Mouse (Mus musculus): Measurements from ENCODE around the gene 4930404H24Rik. TPM values are rescaled to one million over a fixed set of nuclear protein-coding genes. Genes with fewer than 3 reads are reported as not detected.

Gene 4930404H24Rik
- polyA plus RNA-seq (2012; ENCODE audit: insufficient read depth, insufficient read length, missing spikeins), result not detected in 2 replicates

DNA sequence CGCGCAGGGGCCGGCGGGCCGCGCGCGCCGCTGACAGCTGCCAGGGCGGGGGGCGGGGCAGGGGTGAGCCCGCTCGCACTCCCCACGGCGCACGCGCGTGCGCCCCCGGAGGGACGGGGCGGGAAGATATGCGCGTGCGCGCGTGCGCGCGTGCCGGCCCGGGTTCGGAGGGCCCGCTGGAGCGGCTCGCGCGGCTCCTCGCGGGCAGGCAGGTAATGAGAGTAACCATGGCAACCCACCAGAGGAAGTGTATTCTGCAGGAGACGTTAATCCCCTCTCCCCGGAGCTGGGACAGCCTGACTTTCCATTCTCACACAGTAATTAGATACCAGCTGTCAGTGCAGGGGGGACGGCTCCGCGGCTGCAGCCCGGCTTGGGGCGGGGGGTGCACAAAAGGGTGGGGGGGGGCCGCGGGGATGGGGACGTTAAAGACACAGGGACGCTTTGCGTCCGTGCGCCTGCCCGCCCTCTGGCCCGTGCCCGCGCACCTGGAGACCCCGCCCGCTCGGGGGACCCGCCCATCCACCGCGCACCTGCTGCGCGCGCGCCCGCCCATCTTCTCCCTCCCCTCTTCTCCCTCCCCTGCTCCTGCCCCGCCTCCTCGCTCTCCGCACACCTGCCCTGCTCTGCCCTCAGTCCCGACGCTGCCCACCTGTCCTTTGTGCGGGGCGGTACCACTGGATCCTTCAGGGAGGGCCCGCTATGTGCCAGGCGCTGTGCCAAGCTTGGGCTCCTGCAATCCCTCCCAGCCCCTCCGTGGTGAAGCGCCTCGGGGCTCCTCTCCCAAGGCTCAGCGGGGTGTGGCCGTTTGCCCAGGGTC, at the start of gene 4930404H24Rik:
4930404H24Rik (plus strand) TSS at position 218 of the 820 bp plus-strand sequence.
- Histone ChIP-seq H3K4me3 (ENCODE audit: insufficient read depth, low read depth, low read length) (peak within 1 kb of the TSS; percentile 74), H3K4me1 (ENCODE audit: control insufficient read depth, insufficient read depth, insufficient read length, low read length) (peaks cover 8% of the 10 kb centered on the region; the same call in 1 of the 2 replicates), H3K27ac (replicated peaks; ENCODE audit: low read depth, low read length) (no peak within 1 kb of the TSS)

DNA sequence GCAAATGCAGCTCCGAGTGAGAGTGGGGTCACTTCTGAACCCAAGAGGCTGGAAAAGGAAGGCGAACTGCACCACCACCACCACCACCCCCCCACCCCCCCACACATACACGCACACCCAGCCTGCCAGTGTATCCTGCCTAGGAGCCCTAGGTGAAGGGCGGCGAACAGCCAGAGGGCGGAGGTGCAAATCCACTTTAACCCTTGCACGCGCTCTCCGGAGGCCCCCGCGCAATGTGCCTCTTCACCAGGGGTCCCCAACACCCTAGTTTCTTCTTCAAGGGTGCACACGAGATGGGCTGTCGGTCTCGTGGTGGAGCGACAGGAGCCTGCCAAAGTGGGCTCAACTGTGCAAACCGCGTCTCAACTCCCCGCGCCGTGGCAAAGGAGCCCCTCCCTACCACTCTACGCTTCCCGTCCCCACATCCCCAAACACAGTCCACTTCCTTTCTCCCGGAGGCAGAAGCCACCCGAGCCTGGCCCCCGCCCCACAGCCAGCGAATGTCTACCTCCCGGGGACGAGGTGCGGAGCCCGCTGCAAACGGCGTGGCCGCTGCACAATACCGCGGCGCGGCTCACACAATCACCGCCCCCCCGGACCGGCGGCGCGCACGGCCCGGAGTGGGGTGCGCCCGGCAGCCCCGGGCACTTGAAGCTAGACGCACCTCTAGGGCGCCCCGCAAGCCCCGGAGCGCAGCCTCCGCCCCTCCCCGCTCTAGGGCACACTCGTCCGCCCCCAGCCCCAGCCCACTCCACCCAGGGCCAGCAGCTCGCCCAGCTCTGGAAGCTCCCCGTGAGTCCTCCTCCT, 49.0 kb upstream of the 4930404H24Rik start:
- Histone ChIP-seq H3K4me1 (ENCODE audit: control insufficient read depth, insufficient read depth, insufficient read length, low read length) (peaks cover 13% of the 10 kb centered on the region; the same call in 1 of the 2 replicates), H3K4me3 (ENCODE audit: insufficient read depth, low read depth, low read length) (peak overlapping the region; percentile 93), H3K27ac (replicated peaks; ENCODE audit: low read depth, low read length) (peak overlapping the region; percentile 28; the same call in 1 of the 2 replicates)

DNA sequence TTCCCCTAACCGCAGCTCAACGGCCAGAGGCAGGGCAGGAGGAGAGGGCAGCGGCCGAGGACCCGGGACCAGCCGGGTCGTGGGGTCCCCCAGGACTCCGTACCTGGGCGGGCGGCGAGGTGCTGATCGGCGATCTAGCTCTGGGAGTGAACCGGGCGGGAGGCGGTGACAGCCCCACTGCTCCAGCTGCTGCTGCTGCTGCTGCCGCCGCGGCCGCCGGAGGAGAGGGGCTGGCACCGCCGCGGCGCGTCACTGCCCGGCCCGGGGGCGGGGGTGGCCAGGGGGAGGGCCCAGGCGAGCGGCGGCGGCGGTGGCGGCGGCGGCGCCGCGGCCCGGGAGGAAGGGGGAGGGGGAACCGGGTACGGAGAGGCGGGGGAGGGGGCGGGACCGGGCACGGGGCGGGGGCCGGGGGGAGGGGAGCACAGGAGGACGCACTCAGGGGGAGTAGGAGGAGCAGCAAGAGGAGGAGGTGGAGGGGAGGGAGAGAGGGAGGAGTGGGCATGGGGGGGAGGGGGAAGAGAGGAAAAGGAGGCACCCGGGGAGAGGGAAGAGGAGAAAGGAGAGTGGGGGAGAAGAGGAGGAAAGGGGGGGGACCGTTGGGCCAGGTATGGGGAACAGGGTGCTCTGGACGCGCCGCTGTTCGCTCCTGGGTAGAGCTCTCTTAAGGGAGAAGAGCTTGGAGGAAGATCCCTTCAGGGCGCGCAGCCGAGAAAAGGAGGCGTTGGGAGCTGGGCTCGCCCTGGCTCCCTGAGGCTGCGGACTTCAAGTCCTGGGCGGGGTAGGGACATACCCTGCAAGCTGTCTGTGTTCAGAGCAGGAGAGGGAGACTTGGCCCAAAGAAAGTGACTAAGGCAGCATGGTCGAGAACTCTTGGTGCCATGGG, 48.1 kb upstream of the 4930404H24Rik start:
- H3K4me1 ChIP-seq (ENCODE audit: control insufficient read depth, insufficient read depth, insufficient read length, low read length), result peaks cover 10% of the 10 kb centered on the region; the same call in 1 of the 2 replicates
- H3K27ac ChIP-seq (replicated peaks; ENCODE audit: low read depth, low read length), result peak overlapping the region; percentile 3
- H3K4me3 ChIP-seq (ENCODE audit: insufficient read depth, low read depth, low read length), result peak overlapping the region; percentile 93

DNA sequence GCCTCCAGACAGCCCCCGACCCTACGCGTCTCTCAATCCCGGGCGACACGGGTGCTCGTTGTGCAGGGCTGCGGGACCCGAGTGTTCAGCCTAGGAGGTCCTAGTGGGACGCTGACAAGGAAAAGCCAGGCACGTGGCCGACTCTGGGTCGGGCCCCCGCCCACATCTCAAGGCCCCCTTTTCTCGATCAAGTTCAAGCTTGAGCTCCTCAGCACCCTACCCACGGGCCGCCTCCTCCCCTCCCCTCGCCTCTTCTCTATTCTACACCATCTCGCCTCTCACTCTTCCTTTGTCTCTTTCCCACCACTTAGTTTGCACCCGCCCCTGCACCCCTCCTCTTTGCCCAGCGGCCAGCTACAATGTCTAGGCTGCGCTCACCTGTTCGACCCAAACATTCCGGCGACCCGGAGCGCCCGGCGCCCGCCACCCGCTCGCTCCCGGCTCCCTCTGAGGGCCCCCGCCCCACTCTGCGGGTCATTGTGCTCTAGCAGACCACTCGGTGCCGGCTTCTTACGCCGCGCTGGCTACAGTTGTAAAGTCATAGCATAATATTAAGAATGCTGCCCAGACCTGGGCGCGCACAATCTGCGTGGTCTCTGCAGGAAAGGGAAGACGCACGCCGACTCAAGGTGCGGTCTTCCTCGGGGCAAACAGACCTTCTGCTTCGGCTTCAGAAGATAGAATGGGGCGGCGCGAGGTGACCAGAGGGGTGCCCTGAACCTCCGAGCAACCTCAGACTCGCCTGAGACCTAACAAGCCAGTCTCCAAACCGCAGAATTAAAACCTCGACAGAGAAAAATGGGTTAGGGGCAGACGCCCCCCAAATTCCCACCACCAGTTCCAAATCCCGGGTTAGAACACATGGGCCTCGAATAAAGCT, 47.2 kb upstream of the 4930404H24Rik start:
- peak overlapping the region; percentile 3; the same call in 1 of the 2 replicates for H3K27ac ChIP-seq (replicated peaks; ENCODE audit: low read depth, low read length)
- peak overlapping the region; percentile 61 for H3K4me3 ChIP-seq (ENCODE audit: insufficient read depth, low read depth, low read length)
- H3K4me1 ChIP-seq (ENCODE audit: control insufficient read depth, insufficient read depth, insufficient read length, low read length), result peaks cover 10% of the 10 kb centered on the region; the same call in 1 of the 2 replicates

DNA sequence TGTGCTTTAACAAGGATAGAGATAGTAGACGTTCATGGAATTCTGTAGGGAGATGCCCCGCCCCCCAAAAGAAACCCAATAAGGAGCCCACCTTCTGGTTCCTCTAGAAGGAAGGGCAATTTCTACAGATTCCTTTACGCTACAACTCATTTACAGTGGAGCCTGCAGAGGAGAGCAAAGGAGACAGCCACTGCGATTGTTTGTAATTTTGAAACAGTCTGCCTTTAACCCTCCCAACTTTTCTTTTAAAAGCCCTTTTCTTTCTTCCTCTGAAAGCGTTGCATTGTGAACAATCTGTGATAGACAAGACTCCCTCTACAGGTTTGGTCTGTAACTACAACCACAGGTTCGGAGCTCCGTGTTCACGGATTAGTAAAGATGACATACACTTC, 46.6 kb upstream of the 4930404H24Rik start:
- H3K4me3 ChIP-seq (ENCODE audit: insufficient read depth, low read depth, low read length), result peak overlapping the region; percentile 61
- peaks cover 10% of the 10 kb centered on the region; the same call in 1 of the 2 replicates for H3K4me1 ChIP-seq (ENCODE audit: control insufficient read depth, insufficient read depth, insufficient read length, low read length)
- H3K27ac ChIP-seq (replicated peaks; ENCODE audit: low read depth, low read length), result no peak overlapping the region

DNA sequence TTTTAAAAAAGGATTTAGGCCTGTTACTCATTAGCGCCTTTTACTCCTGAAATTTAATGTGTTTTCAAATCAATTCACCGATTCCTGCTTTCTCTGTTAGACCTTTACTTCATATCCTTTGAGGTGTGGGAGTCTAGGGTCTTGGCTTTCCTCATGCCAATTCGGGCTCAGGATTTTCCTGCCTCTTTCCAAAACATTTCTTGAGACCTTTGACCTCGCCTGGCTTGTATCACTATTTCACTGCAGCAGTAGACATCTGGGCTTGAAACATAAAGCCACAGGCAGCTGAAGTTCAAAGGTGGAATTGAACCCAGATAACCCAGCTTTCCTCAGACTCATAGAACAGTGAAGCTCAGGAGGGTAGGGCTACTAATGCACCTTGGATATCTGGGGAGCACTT, 46.1 kb upstream of the 4930404H24Rik start:
- 0 out of 2 replicates have a peak, but pooled peaks cover 6% of the 10 kb centered on the region for H3K4me1 ChIP-seq (ENCODE audit: control insufficient read depth, insufficient read depth, insufficient read length, low read length)
- H3K4me3 ChIP-seq (ENCODE audit: insufficient read depth, low read depth, low read length), result no peak overlapping the region
- H3K27ac ChIP-seq (replicated peaks; ENCODE audit: low read depth, low read length), result no peak overlapping the region

DNA sequence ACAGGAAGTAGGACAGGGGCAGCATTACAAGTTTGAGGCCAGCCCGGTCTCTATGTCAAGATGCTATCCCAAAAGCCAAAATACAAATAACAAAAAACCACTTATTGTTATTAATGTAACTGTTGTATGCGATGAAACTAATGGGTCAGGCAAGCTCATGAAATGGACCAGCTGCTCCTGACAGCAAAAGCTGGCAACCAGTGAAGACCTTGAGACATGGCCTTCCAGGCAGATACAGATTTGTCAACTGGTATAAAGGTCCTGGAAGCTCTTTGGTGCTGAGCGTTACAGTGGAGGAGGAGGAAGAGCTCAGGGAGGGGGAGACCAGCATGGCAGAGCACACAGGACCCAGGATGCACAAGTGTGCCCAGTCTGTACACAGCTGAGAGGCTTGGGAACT, 44.9 kb upstream of the 4930404H24Rik start:
- no peak overlapping the region for H3K27ac ChIP-seq (replicated peaks; ENCODE audit: low read depth, low read length)
- no peak overlapping the region for H3K4me3 ChIP-seq (ENCODE audit: insufficient read depth, low read depth, low read length)

DNA sequence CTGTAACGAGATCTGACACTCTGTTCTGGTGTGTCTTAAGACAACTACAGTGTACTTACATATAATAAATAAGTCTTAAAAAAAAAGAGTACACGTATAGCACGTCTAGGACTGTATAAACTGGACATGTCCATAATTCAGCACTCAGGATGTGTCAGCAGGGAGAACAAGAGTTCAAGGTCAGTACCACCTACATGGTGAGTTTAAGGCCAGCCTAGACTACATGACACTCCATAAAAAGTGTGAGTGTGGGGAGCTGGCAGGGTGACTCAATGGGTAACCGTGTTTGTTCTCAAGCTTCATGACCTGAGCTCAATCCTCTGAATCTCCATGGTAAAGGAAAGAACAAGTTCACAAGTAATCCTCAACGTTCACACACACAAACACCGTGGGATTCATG, 44.1 kb upstream of the 4930404H24Rik start:
- H3K4me1 ChIP-seq (ENCODE audit: control insufficient read depth, insufficient read depth, insufficient read length, low read length), result 0 out of 2 replicates have a peak, but pooled peaks cover 2% of the 10 kb centered on the region
- no peak overlapping the region for H3K4me3 ChIP-seq (ENCODE audit: insufficient read depth, low read depth, low read length)
- no peak overlapping the region for H3K27ac ChIP-seq (replicated peaks; ENCODE audit: low read depth, low read length)

More for the DNA sequence above, 44.9 kb upstream of the 4930404H24Rik start:
- 0 out of 2 replicates have a peak, but pooled peaks cover 3% of the 10 kb centered on the region for H3K4me1 ChIP-seq (ENCODE audit: control insufficient read depth, insufficient read depth, insufficient read length, low read length)

DNA sequence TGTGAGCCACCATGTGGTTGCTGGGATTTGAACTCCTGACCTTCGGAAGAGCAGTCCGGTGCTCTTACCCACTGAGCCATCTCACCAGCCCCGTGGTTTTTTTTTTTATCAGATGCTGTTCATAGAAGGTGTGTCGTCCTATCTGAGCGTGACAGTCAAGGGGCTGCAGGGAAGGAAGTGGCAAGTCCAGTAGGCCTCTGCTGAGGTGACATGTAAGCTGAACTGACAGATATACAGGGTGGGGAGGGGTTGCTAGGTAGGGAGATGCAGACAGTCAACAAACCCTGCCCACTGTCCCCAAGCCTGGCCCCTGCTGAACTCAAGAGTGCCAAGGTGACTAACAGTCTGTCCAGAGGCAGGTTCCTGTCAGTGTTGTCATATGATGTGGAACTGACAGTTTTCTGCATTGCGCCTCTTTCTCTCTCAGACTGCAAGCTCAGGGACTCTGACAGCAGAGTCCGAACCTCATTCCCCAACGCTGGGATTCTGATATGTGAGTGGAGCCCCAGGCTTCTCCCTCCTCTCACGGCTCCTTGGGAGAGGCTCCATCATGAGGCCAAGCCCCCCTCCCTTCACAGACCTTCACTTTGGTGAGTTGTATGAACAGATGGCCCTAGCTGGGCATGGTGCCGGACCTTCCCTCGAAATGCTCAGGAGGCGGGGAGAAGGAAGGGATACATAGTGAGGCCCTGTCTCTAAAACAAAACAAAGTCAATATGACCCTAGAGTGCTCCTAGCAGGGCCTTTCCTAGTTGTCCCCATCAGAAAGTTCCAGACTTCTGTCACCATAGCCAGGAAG, 38.4 kb upstream of the 4930404H24Rik start:
- Histone ChIP-seq H3K4me1 (ENCODE audit: control insufficient read depth, insufficient read depth, insufficient read length, low read length) (peaks cover 18% of the 10 kb centered on the region), H3K4me3 (ENCODE audit: insufficient read depth, low read depth, low read length) (no peak overlapping the region), H3K27ac (replicated peaks; ENCODE audit: low read depth, low read length) (no peak overlapping the region)

DNA sequence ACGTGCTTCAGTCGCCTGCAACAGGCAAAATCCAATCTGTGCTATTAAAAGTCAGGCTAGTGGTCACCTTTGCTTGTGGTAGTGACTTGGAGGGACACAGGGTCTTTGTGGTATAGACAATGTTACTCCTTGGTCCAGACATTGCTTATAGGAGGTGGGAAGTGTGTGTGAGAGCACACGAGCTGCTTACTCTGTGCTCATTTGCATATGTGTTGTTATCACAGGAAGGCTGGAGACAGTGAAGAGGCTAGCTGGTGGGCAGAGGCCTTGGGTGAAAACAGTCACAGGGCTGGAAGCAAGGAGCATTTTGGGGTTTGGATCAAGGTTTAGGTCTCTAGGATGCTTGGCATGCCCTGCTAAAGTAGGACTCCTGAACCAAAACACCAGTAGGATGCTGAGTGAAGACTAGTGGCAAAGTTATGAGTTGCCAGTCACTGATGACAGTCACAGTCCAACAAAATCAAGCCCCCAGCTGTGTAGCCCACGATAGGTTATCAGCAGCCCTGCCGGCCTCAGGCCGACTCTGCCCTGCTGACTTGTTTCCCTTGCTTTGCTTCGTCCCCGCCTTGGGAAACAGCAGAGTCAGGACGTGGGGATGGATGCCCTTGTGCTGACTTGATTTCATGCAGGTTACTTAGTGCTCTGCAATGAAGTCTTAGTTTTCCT, 37.6 kb upstream of the 4930404H24Rik start:
- no peak overlapping the region for H3K27ac ChIP-seq (replicated peaks; ENCODE audit: low read depth, low read length)
- H3K4me3 ChIP-seq (ENCODE audit: insufficient read depth, low read depth, low read length), result no peak overlapping the region
- peaks cover 18% of the 10 kb centered on the region for H3K4me1 ChIP-seq (ENCODE audit: control insufficient read depth, insufficient read depth, insufficient read length, low read length)

DNA sequence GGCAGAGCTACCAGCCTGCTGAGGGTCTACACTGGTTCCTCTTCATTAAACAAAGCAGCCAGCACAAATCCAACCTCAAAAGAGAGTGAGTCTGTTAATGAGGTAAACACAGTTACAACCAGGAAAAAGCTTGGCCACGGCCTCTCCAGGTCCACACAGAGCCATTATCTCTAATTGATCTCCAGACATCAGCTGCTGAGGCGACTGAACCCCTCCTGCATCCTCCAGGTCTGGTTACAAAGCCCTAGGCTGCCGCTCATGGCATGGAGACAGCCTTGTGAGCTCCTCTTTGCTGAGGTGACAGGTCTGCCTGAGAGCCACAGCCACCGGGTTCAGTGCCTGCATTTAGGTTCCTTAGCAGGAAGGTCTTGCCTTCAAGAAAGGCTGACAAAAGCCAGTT, 35.1 kb upstream of the 4930404H24Rik start:
- peaks cover 18% of the 10 kb centered on the region for H3K4me1 ChIP-seq (ENCODE audit: control insufficient read depth, insufficient read depth, insufficient read length, low read length)
- peak overlapping the region; percentile 63 for H3K27ac ChIP-seq (replicated peaks; ENCODE audit: low read depth, low read length)
- H3K4me3 ChIP-seq (ENCODE audit: insufficient read depth, low read depth, low read length), result no peak overlapping the region

DNA sequence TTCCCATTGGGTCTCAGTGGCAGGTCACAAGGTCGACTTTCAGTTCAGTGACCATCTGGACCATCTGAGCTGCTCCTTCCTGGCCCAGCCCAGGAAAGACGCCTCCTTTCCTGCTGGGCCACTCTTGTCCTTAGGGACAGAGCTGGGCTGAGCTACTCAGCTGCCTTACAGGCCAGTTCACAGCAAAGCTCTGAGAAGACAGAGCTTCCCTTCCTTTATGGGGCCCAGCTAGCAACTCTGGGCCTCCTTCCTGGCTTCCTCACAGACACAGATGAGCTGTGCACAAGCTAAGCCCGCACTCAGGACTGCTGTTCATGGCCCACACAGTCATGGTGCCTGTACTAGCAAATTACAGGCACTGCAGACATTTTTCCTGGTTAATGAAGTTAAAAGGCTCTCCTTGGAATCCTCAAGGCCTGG, 34.6 kb upstream of the 4930404H24Rik start:
- peak overlapping the region; percentile 70 for H3K27ac ChIP-seq (replicated peaks; ENCODE audit: low read depth, low read length)
- H3K4me3 ChIP-seq (ENCODE audit: insufficient read depth, low read depth, low read length), result no peak overlapping the region
- H3K4me1 ChIP-seq (ENCODE audit: control insufficient read depth, insufficient read depth, insufficient read length, low read length), result peaks cover 18% of the 10 kb centered on the region

DNA sequence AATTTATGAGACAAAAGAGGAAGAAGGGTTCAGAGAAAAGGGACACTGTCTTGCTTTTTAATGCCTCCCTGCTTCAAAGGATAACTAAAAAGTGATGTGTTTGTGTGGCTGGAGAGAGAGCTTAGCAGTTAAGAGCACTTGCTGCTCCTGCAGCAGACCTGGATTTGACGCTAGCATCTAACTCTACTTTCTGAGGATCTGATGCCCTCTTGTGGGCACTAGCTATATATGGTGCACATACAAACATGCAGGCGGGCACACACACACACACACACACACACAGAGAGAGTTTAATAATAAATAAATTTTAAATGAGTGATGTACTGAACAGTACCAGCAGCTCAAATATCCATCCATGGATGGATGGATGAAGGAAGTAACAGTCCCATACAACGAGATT, 29.3 kb upstream of the 4930404H24Rik start:
- H3K4me1 ChIP-seq (ENCODE audit: control insufficient read depth, insufficient read depth, insufficient read length, low read length), result peaks cover 8% of the 10 kb centered on the region
- H3K4me3 ChIP-seq (ENCODE audit: insufficient read depth, low read depth, low read length), result no peak overlapping the region
- H3K27ac ChIP-seq (replicated peaks; ENCODE audit: low read depth, low read length), result no peak overlapping the region
